Mouse (Mus musculus): ENCODE data around the gene Carns1. TPM values are rescaled to one million over a fixed set of nuclear protein-coding genes. Genes with fewer than 3 reads are reported as not detected.

Gene Carns1
- polyA plus RNA-seq, 1 experiment from 2014 or later = 2.6 TPM

Small RNA genes lying within 50 kb of the gene (microRNA-seq; reads per million reads assigned to microRNA genes)
- not detected for gene Gm26115

Other genes with a start within 250 kb of the Carns1 start
- 0.91 and 1.1 TPM in 2 replicates for gene Aldh3b1, start 245.7 kb downstream of the Carns1 start, polyA plus RNA-seq (2016; fragmentation: Nextera tagmentation; extraction: Ambion mirVana)
- 12.5 and 12.7 TPM in 2 replicates for gene Unc93b1, start 240.3 kb downstream of the Carns1 start, polyA plus RNA-seq (2016; fragmentation: Nextera tagmentation; extraction: Ambion mirVana)
- gene Aldh3b3, start 216.8 kb downstream of the Carns1 start, polyA plus RNA-seq (2016; fragmentation: Nextera tagmentation; extraction: Ambion mirVana) = not detected in 2 replicates
- gene Aldh3b2, start 203.2 kb downstream of the Carns1 start, polyA plus RNA-seq (2016; fragmentation: Nextera tagmentation; extraction: Ambion mirVana) = 2.0 and 2.8 TPM in 2 replicates
- 3.0 and 3.4 TPM in 2 replicates for gene Acy3, start 188.9 kb downstream of the Carns1 start, polyA plus RNA-seq (2016; fragmentation: Nextera tagmentation; extraction: Ambion mirVana)
- gene Tbx10, start 182.7 kb downstream of the Carns1 start, polyA plus RNA-seq (2016; fragmentation: Nextera tagmentation; extraction: Ambion mirVana) = not detected in 2 replicates
- 30.0 and 33.2 TPM in 2 replicates for gene Nudt8, start 174.9 kb downstream of the Carns1 start, polyA plus RNA-seq (2016; fragmentation: Nextera tagmentation; extraction: Ambion mirVana)
- 4.0 and 5.6 TPM in 2 replicates for gene Gm49405, start 174.9 kb downstream of the Carns1 start, polyA plus RNA-seq (2016; fragmentation: Nextera tagmentation; extraction: Ambion mirVana)
- gene Doc2g, start 172.2 kb downstream of the Carns1 start, polyA plus RNA-seq (2016; fragmentation: Nextera tagmentation; extraction: Ambion mirVana) = 6.5 and 6.9 TPM in 2 replicates
- gene Ndufv1, start 162.7 kb downstream of the Carns1 start, polyA plus RNA-seq (2016; fragmentation: Nextera tagmentation; extraction: Ambion mirVana) = 188 and 201 TPM in 2 replicates
- gene Gstp1, start 137.5 kb downstream of the Carns1 start, polyA plus RNA-seq (2016; fragmentation: Nextera tagmentation; extraction: Ambion mirVana) = 540 and 544 TPM in 2 replicates
- 2.8 and 11.5 TPM in 2 replicates for gene Gstp2, start 129.5 kb downstream of the Carns1 start, polyA plus RNA-seq (2016; fragmentation: Nextera tagmentation; extraction: Ambion mirVana)
- gene Gstp3, start 115.9 kb downstream of the Carns1 start, polyA plus RNA-seq (2016; fragmentation: Nextera tagmentation; extraction: Ambion mirVana) = not detected in 2 replicates
- gene Cabp2, start 93.9 kb downstream of the Carns1 start, polyA plus RNA-seq (2016; fragmentation: Nextera tagmentation; extraction: Ambion mirVana) = 0.22 TPM in 1 of 2 replicates, not detected in the other
- gene Cdk2ap2, start 78.3 kb downstream of the Carns1 start, polyA plus RNA-seq (2016; fragmentation: Nextera tagmentation; extraction: Ambion mirVana) = 55.6 and 55.7 TPM in 2 replicates
- 8.9 and 10.9 TPM in 2 replicates for gene Pitpnm1, start 75.5 kb downstream of the Carns1 start, polyA plus RNA-seq (2016; fragmentation: Nextera tagmentation; extraction: Ambion mirVana)
- 85.2 and 90.8 TPM in 2 replicates for gene Aip, start 49.6 kb downstream of the Carns1 start, polyA plus RNA-seq (2016; fragmentation: Nextera tagmentation; extraction: Ambion mirVana)
- not detected in 2 replicates for gene Gpr152, start 35.7 kb downstream of the Carns1 start, polyA plus RNA-seq (2016; fragmentation: Nextera tagmentation; extraction: Ambion mirVana)
- gene Cabp4, start 31.4 kb downstream of the Carns1 start, polyA plus RNA-seq (2016; fragmentation: Nextera tagmentation; extraction: Ambion mirVana) = not detected in 2 replicates
- gene Coro1b, start 26.9 kb downstream of the Carns1 start, polyA plus RNA-seq (2016; fragmentation: Nextera tagmentation; extraction: Ambion mirVana) = 128 and 135 TPM in 2 replicates
- gene Ptprcap, start 21.9 kb downstream of the Carns1 start, polyA plus RNA-seq (2016; fragmentation: Nextera tagmentation; extraction: Ambion mirVana) = 0.89 and 2.1 TPM in 2 replicates
- 59.7 and 71.7 TPM in 2 replicates for gene Rps6kb2, start 12.1 kb downstream of the Carns1 start, polyA plus RNA-seq (2016; fragmentation: Nextera tagmentation; extraction: Ambion mirVana)
- 1.2 and 1.9 TPM in 2 replicates for gene Tbc1d10c, start 15.8 kb upstream of the Carns1 start, polyA plus RNA-seq (2016; fragmentation: Nextera tagmentation; extraction: Ambion mirVana)
- gene Ppp1ca, start 16.6 kb upstream of the Carns1 start, polyA plus RNA-seq (2016; fragmentation: Nextera tagmentation; extraction: Ambion mirVana) = 782 and 783 TPM in 2 replicates
- gene Rad9a, start 26.2 kb upstream of the Carns1 start, polyA plus RNA-seq (2016; fragmentation: Nextera tagmentation; extraction: Ambion mirVana) = 42.7 and 45.2 TPM in 2 replicates
- 8.5 and 9.7 TPM in 2 replicates for gene Clcf1, start 38.8 kb upstream of the Carns1 start, polyA plus RNA-seq (2016; fragmentation: Nextera tagmentation; extraction: Ambion mirVana)
- not detected in 2 replicates for gene AC109138.7, start 38.9 kb upstream of the Carns1 start, polyA plus RNA-seq (2016; fragmentation: Nextera tagmentation; extraction: Ambion mirVana)
- 14.9 and 21.6 TPM in 2 replicates for gene Pold4, start 56.4 kb upstream of the Carns1 start, polyA plus RNA-seq (2016; fragmentation: Nextera tagmentation; extraction: Ambion mirVana)
- gene Ssh3, start 93.7 kb upstream of the Carns1 start, polyA plus RNA-seq (2016; fragmentation: Nextera tagmentation; extraction: Ambion mirVana) = 11.1 and 11.5 TPM in 2 replicates
- gene Ankrd13d, start 107.7 kb upstream of the Carns1 start, polyA plus RNA-seq (2016; fragmentation: Nextera tagmentation; extraction: Ambion mirVana) = 11.0 and 13.4 TPM in 2 replicates
- gene Grk2, start 130.7 kb upstream of the Carns1 start, polyA plus RNA-seq (2016; fragmentation: Nextera tagmentation; extraction: Ambion mirVana) = 15.0 and 19.0 TPM in 2 replicates
- gene Kdm2a, start 222.8 kb upstream of the Carns1 start, polyA plus RNA-seq (2016; fragmentation: Nextera tagmentation; extraction: Ambion mirVana) = 61.6 and 65.4 TPM in 2 replicates